13 mouse cellular contexts compared by ENCODE assay signal in the genomic region with DNA sequence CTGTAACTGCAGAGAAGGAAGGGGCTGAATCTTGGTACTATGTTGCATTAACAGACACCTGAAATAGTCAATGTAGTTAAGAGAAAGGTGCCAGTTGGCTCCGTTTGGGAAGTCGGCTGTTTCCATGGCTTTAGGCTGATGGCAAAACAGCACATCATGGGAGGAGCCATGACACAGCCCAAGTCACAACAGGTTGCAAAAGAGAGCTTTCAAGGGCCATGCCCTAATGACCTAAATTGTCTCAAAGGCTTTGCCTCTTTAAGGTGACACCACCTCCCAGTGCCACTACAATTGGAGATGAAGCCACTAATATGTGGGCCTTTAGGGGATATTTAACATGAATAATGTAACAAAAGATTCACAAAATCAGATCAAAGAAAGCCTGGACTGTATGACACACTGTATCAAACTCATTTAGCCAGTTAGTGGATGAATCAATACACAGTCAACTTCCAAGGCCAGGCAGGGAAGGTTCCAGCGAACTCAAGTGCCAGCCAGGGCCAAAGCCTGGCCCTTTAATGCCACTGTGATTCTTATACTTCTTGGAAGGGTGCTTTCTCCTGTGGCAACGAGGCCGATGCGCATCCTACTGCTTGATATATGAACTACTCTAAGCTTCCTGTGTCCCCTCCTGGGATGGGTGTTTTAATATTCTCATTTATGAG.
"Had no signal": no experiment of that assay in that cellular context is flagged by ENCODE, and none has a peak within 500 bp of the region (broad histone marks: within the 10 kb centered on the region; RNA-seq: fewer than 3 reads in every experiment).

No protein-coding gene starts in this region.

- ATAC-seq: lung, postnatal 0 days had no signal

- H3K27ac ChIP-seq: liver, embryonic 14.5 days; midbrain, embryonic 10.5 days; stomach, postnatal 0 days had no signal

- DNase-seq: kidney, adult 18-20 months; kidney, postnatal 10 days; kidney, postnatal 4 days; left cerebral cortex, postnatal 4 days; lung, adult 2 months; lung, postnatal 4 days; midbrain, embryonic 14.5 days; thymus, postnatal 25 days had no signal

- H3K36me3 ChIP-seq: midbrain, embryonic 10.5 days had no signal

- H3K9ac ChIP-seq: liver, embryonic 14.5 days had no signal

- H3K4me3 ChIP-seq: midbrain, embryonic 10.5 days; myocyte had no signal
